ENCODE assay signal across 8 mouse cellular contexts in the genomic region with DNA sequence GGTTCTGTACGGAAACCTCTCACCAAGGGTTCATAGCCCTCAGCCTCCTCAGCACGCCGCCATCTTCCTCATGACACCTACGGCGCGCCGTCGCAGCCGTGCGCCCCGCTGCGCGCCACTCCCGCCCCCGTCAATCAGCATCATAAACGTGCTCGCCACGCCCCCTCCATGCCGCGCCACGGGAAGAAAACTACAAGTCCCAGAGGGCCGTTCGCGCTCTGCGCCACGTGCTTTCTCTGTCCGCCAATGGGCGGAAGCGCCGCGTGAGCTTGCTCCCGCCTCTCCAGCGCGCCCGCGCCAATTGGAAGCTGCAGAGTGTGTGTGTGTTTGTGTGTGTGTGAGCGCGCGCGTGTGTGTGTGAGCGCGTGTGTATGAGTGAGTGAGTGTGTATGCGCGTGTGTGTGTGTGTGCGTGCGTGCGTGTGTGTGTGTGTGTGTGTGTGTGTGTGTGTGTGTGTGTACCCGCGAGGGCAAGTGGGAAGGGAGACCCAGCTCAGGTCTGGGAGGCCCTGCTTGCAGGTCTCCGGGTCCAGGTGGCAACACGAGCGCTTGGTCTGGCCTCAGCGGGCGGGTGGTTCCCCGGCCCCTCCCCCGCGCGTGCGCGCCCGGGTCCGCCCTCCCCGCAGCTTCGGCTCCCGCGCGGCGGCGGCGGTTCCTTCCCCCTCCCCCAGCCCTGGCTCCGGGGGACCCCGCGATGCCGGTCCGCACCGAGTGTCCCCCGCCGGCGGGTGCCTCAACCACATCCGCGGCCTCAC. TPM values are rescaled to one million over a fixed set of nuclear protein-coding genes. Genes with fewer than 3 reads are reported as not detected.
DNase-seq lines count a peak whose midpoint lies in the region; ATAC-seq lines count a peak whose summit lies in the region.

A gene (plus strand): TSS at position 183 of the 754 bp plus-strand sequence.

- no peaks in the 10 kb centered on the region for H3K9me3 ChIP-seq in heart, embryonic 14.5 days (ENCODE audit: control insufficient read depth, low read length)
- no peaks in the 10 kb centered on the region for H3K9me3 ChIP-seq in liver, embryonic 13.5 days (replicated peaks)
- no peaks in the 10 kb centered on the region for H3K9me3 ChIP-seq in stomach, embryonic 16.5 days (replicated peaks; ENCODE audit: control insufficient read depth, low read length)

- no peaks in the 10 kb centered on the region for H3K27me3 ChIP-seq in heart, embryonic 14.5 days (ENCODE audit: control insufficient read depth, insufficient read depth, low read length)
- H3K27me3 ChIP-seq in liver, embryonic 13.5 days, result no peaks in the 10 kb centered on the region
- H3K27me3 ChIP-seq in stomach, embryonic 16.5 days (ENCODE audit: control insufficient read depth, insufficient read depth, low read length), result no peaks in the 10 kb centered on the region

- ATAC-seq in CD4-positive, CD25-positive, alpha-beta regulatory T cell, adult 4 months, result peak; percentile 92
- peak; percentile 94 for ATAC-seq in heart, embryonic 14.5 days (ENCODE audit: insufficient number of reproducible peaks, insufficient read depth, low FRiP score, low read depth)
- peak; percentile 95 for ATAC-seq in liver, embryonic 13.5 days (ENCODE audit: low read depth)
- peak; percentile 96 for ATAC-seq in stomach, embryonic 16.5 days (ENCODE audit: insufficient read depth, low FRiP score)

- WGBS in heart, embryonic 14.5 days, result under 1% methylated on average over 71 of the region's 81 CpGs
- under 1% methylated on average over 74 of the region's 81 CpGs for whole genome bisulfite sequencing in liver, embryonic 13.5 days (ENCODE audit: insufficient replicate concordance)
- under 1% methylated on average over 79 of the region's 81 CpGs for WGBS in stomach, embryonic 16.5 days

- peak within 1 kb of the TSS; percentile 80 for H3K4me2 ChIP-seq in heart, embryonic 14.5 days (ENCODE audit: low read length)
- H3K4me2 ChIP-seq in liver, embryonic 13.5 days, result peak within 1 kb of the TSS; percentile 89
- H3K4me2 ChIP-seq in stomach, embryonic 16.5 days (ENCODE audit: low read depth, low read length), result peak within 1 kb of the TSS; percentile 78

- H3K4me3 ChIP-seq in heart, embryonic 14.5 days (ENCODE audit: control insufficient read depth in 1 of 2, insufficient read depth in 1 of 2, low read depth in 1 of 2, low read length in 2 of 2), result peak within 1 kb of the TSS; percentile 83 to 91
- peak within 1 kb of the TSS; percentile 91 for H3K4me3 ChIP-seq in liver, embryonic 13.5 days (replicated peaks)
- peak within 1 kb of the TSS; percentile 93 for H3K4me3 ChIP-seq in stomach, embryonic 16.5 days (replicated peaks; ENCODE audit: low read length)

- H3K4me1 ChIP-seq in heart, embryonic 14.5 days (ENCODE audit: control insufficient read depth in 2 of 2, insufficient read depth in 2 of 2, low read length in 2 of 2), result peaks cover 11 to 23% of the 10 kb centered on the region in 2 experiments
- peaks cover 39% of the 10 kb centered on the region for H3K4me1 ChIP-seq in liver, embryonic 13.5 days (replicated peaks)
- H3K4me1 ChIP-seq in stomach, embryonic 16.5 days (ENCODE audit: control insufficient read depth, insufficient read depth, low read length), result peaks cover 17% of the 10 kb centered on the region

- H3K36me3 ChIP-seq in heart, embryonic 14.5 days (ENCODE audit: control insufficient read depth, insufficient read depth, low read length), result no peaks in the 10 kb centered on the region
- no peaks in the 10 kb centered on the region; the same call in 1 of the 2 replicates for H3K36me3 ChIP-seq in liver, embryonic 13.5 days
- no peaks in the 10 kb centered on the region for H3K36me3 ChIP-seq in stomach, embryonic 16.5 days (ENCODE audit: control insufficient read depth, insufficient read depth, low read length)

- DNase-seq in c-Kit-negative CD71-positive TER-119-positive erythroid progenitor cells, embryonic 14.5 days (ENCODE audit: low read depth, low spot score), result peak; percentile 98
- DNase-seq in fibroblast of lung, adult 2 months (ENCODE audit: low read depth), result peak; percentile 98
- DNase-seq in kidney, postnatal 14 days, result peak; percentile 99
- DNase-seq in liver, embryonic 13.5 days, result peak; percentile 99
- DNase-seq in neural tube, embryonic 10.5 days (ENCODE audit: extremely low spot score, low spot score), result peak; percentile 99

- H3K9ac ChIP-seq in heart, embryonic 14.5 days (ENCODE audit: low read length), result peak within 1 kb of the TSS; percentile 93
- H3K9ac ChIP-seq in liver, embryonic 13.5 days, result peak within 1 kb of the TSS; percentile 94
- peak within 1 kb of the TSS; percentile 96 for H3K9ac ChIP-seq in stomach, embryonic 16.5 days (ENCODE audit: low read length)

- H3K27ac ChIP-seq in heart, embryonic 14.5 days (replicated peaks in 1 of 2; ENCODE audit: control insufficient read depth in 1 of 2, insufficient read depth in 1 of 2, low read depth in 2 of 2, low read length in 2 of 2), result peak within 1 kb of the TSS; percentile 76 to 87
- H3K27ac ChIP-seq in liver, embryonic 13.5 days, result peak within 1 kb of the TSS; percentile 89
- H3K27ac ChIP-seq in stomach, embryonic 16.5 days (ENCODE audit: low read length), result peak within 1 kb of the TSS; percentile 86

RNA-seq across cellular contexts. Expression of the gene that starts here (rescaled TPM):
- polyA plus RNA-seq in CD4-positive, CD25-positive, alpha-beta regulatory T cell, adult 4 months (2017; shearing (Covaris generic)), result 10 to 100 TPM; 13.6 to 16.8 TPM
- polyA plus RNA-seq in heart, embryonic 14.5 days (2014; fragmentation: Nextera tagmentation; extraction: Ambion mirVana), result 23.4 and 24.7 TPM in 2 replicates
- 9.9 and 12.8 TPM in 2 replicates for polyA plus RNA-seq in liver, embryonic 13.5 days (2015; fragmentation: Nextera tagmentation; extraction: Ambion mirVana)
- polyA plus RNA-seq in stomach, embryonic 16.5 days (2015; fragmentation: Nextera tagmentation; extraction: Ambion mirVana), result 20.0 and 21.2 TPM in 2 replicates

Comparison
In these comparisons a context has a peak if more than half of its experiments do, and no peak if none do; other contexts are left out.
1. Peak in every context shown above with its lines: DNase-seq, ATAC-seq, H3K4me3 ChIP-seq and H3K27ac ChIP-seq.